Mouse (Mus musculus): ENCODE results near the gene Parp14. TPM values are rescaled to one million over a fixed set of nuclear protein-coding genes. Genes with fewer than 3 reads are reported as not detected.

The Parp14 gene
- polyA plus RNA-seq, 1 experiment from 2014 or later = 0.38 TPM

GRCm38 (mm10) chr16:35806973-35807662, 64.2 kb downstream of the Parp14 start:
- no peaks in the 10 kb centered on the region for H3K9me3 ChIP-seq
- H3K36me3 ChIP-seq = peaks cover 12% of the 10 kb centered on the region
- WGBS = 94% methylated on average over 6 of the region's 6 CpGs
- no peak overlapping the region for H3K27ac ChIP-seq (replicated peaks)
- H3K27me3 ChIP-seq = no peaks in the 10 kb centered on the region
- no peak overlapping the region for H3K4me3 ChIP-seq
- no peak overlapping the region for H3K4me2 ChIP-seq
- ATAC-seq (ENCODE audit: low read depth) = no peak
- no peaks in the 10 kb centered on the region for H3K4me1 ChIP-seq (replicated peaks)
- H3K9ac ChIP-seq = no peak overlapping the region

- WGBS = 92% methylated on average over 4 of the region's 4 CpGs
- H3K27me3 ChIP-seq = no peaks in the 10 kb centered on the region
These were observed 67.6 kb downstream of the Parp14 start for GRCm38 (mm10) chr16:35803723-35804122.

GRCm38 (mm10) chr16:35802163-35802562, 69.2 kb downstream of the Parp14 start:
- Histone ChIP-seq H3K9ac (no peak overlapping the region), H3K4me3 (no peak overlapping the region), H3K9me3 (peaks cover 4% of the 10 kb centered on the region; the same call in 1 of the 2 replicates), H3K4me2 (no peak overlapping the region), H3K36me3 (peaks cover 48% of the 10 kb centered on the region), H3K27me3 (no peaks in the 10 kb centered on the region), H3K27ac (replicated peaks) (no peak overlapping the region), H3K4me1 (replicated peaks) (no peaks in the 10 kb centered on the region)
- no peak for ATAC-seq (ENCODE audit: low read depth)
- WGBS = 92% methylated on average over 7 of the region's 7 CpGs

More at GRCm38 (mm10) chr16:35803723-35804122, 67.6 kb downstream of the Parp14 start:
- peaks cover 4% of the 10 kb centered on the region; the same call in 1 of the 2 replicates for H3K9me3 ChIP-seq
- H3K4me2 ChIP-seq = no peak overlapping the region
- H3K36me3 ChIP-seq = peaks cover 40% of the 10 kb centered on the region
- no peak overlapping the region for H3K27ac ChIP-seq (replicated peaks)
- no peak for ATAC-seq (ENCODE audit: low read depth)
- no peak overlapping the region for H3K9ac ChIP-seq
- no peaks in the 10 kb centered on the region for H3K4me1 ChIP-seq (replicated peaks)
- no peak overlapping the region for H3K4me3 ChIP-seq

GRCm38 (mm10) chr16:35791962-35792521, 79.3 kb downstream of the Parp14 start:
- 84% methylated on average over 6 of the region's 6 CpGs for WGBS

GRCm38 (mm10) chr16:35788330-35788729, 83.0 kb downstream of the Parp14 start:
- no peaks in the 10 kb centered on the region for H3K9me3 ChIP-seq
- H3K36me3 ChIP-seq = peaks cover 21% of the 10 kb centered on the region
- no peak overlapping the region for H3K4me3 ChIP-seq
- H3K4me1 ChIP-seq (replicated peaks) = peaks cover 17% of the 10 kb centered on the region
- H3K4me2 ChIP-seq = no peak overlapping the region
- no peak for ATAC-seq (ENCODE audit: low read depth)
- no peak overlapping the region for H3K9ac ChIP-seq
- H3K27me3 ChIP-seq = no peaks in the 10 kb centered on the region
- no peak overlapping the region for H3K27ac ChIP-seq (replicated peaks)
- 91% methylated on average over 6 of the region's 6 CpGs for WGBS

More at GRCm38 (mm10) chr16:35791962-35792521, 79.3 kb downstream of the Parp14 start:
- ATAC-seq (ENCODE audit: low read depth) = no peak
- Histone ChIP-seq H3K36me3 (peaks cover 23% of the 10 kb centered on the region), H3K4me1 (replicated peaks) (peaks cover 8% of the 10 kb centered on the region), H3K27ac (replicated peaks) (no peak overlapping the region), H3K4me3 (no peak overlapping the region), H3K9me3 (no peaks in the 10 kb centered on the region), H3K9ac (no peak overlapping the region), H3K4me2 (no peak overlapping the region), H3K27me3 (no peaks in the 10 kb centered on the region)

GRCm38 (mm10) chr16:35787568-35788189, 83.7 kb downstream of the Parp14 start:
- H3K4me1 ChIP-seq (replicated peaks) = peaks cover 21% of the 10 kb centered on the region
- no peak overlapping the region for H3K4me2 ChIP-seq
- no peak overlapping the region for H3K4me3 ChIP-seq
- H3K36me3 ChIP-seq = peaks cover 21% of the 10 kb centered on the region
- peak; percentile 89 for ATAC-seq (ENCODE audit: low read depth)
- no peaks in the 10 kb centered on the region for H3K27me3 ChIP-seq
- H3K9me3 ChIP-seq = no peaks in the 10 kb centered on the region
- 42% methylated on average over 8 of the region's 8 CpGs for WGBS
- peak overlapping the region; percentile 29; the same call in 1 of the 2 replicates for H3K27ac ChIP-seq (replicated peaks)
- no peak overlapping the region for H3K9ac ChIP-seq

GRCm38 (mm10) chr16:35787163-35787562, 84.2 kb downstream of the Parp14 start:
- ATAC-seq (ENCODE audit: low read depth) = peak; percentile 63
- Histone ChIP-seq H3K36me3 (peaks cover 21% of the 10 kb centered on the region), H3K9ac (no peak overlapping the region), H3K4me2 (no peak overlapping the region), H3K27ac (replicated peaks) (peak overlapping the region; percentile 57), H3K27me3 (no peaks in the 10 kb centered on the region), H3K9me3 (no peaks in the 10 kb centered on the region), H3K4me3 (no peak overlapping the region), H3K4me1 (replicated peaks) (peaks cover 25% of the 10 kb centered on the region)
- 77% methylated on average over 6 of the region's 6 CpGs for WGBS

- Histone ChIP-seq H3K27ac (replicated peaks) (no peak overlapping the region), H3K4me2 (no peak overlapping the region), H3K9me3 (no peaks in the 10 kb centered on the region), H3K4me3 (no peak overlapping the region), H3K4me1 (replicated peaks) (peaks cover 25% of the 10 kb centered on the region), H3K9ac (no peak overlapping the region), H3K36me3 (0 out of 2 replicates have a peak, but pooled peaks cover 10% of the 10 kb centered on the region), H3K27me3 (no peaks in the 10 kb centered on the region)
- no peak for ATAC-seq (ENCODE audit: low read depth)
- 87% methylated on average over 7 of the region's 7 CpGs for WGBS
These were observed 87.1 kb downstream of the Parp14 start for GRCm38 (mm10) chr16:35784134-35784725.

GRCm38 (mm10) chr16:35783207-35783573, 88.2 kb downstream of the Parp14 start:
- no peak for ATAC-seq (ENCODE audit: low read depth)
- Histone ChIP-seq H3K9me3 (no peaks in the 10 kb centered on the region), H3K9ac (no peak overlapping the region), H3K27me3 (no peaks in the 10 kb centered on the region), H3K36me3 (0 out of 2 replicates have a peak, but pooled peaks cover 7% of the 10 kb centered on the region), H3K27ac (replicated peaks) (no peak overlapping the region), H3K4me2 (no peak overlapping the region), H3K4me1 (replicated peaks) (peaks cover 25% of the 10 kb centered on the region), H3K4me3 (no peak overlapping the region)
- 96% methylated on average over 3 of the region's 3 CpGs for WGBS

Other genes starting within 250 kb of the Parp14 start
- gene Dirc2, start 102.2 kb downstream of the Parp14 start, polyA plus RNA-seq (2015; fragmentation: Nextera tagmentation; extraction: Ambion mirVana) = 30.6 and 33.7 TPM in 2 replicates
- gene Hspbap1, start 101.2 kb downstream of the Parp14 start, polyA plus RNA-seq (2015; fragmentation: Nextera tagmentation; extraction: Ambion mirVana) = 18.2 and 18.3 TPM in 2 replicates
- gene Parp9, start 66.9 kb upstream of the Parp14 start, polyA plus RNA-seq (2015; fragmentation: Nextera tagmentation; extraction: Ambion mirVana) = 2.3 and 2.4 TPM in 2 replicates
- gene Dtx3l, start 67.6 kb upstream of the Parp14 start, polyA plus RNA-seq (2015; fragmentation: Nextera tagmentation; extraction: Ambion mirVana) = 1.2 and 1.4 TPM in 2 replicates
- 72.7 and 74.9 TPM in 2 replicates for gene Kpna1, start 107.2 kb upstream of the Parp14 start, polyA plus RNA-seq (2015; fragmentation: Nextera tagmentation; extraction: Ambion mirVana)
- gene Wdr5b, start 169.6 kb upstream of the Parp14 start, polyA plus RNA-seq (2015; fragmentation: Nextera tagmentation; extraction: Ambion mirVana) = 12.6 and 14.4 TPM in 2 replicates
- 166 and 181 TPM in 2 replicates for gene Fam162a, start 200.1 kb upstream of the Parp14 start, polyA plus RNA-seq (2015; fragmentation: Nextera tagmentation; extraction: Ambion mirVana)
- 41.7 and 46.5 TPM in 2 replicates for gene Ccdc58, start 200.1 kb upstream of the Parp14 start, polyA plus RNA-seq (2015; fragmentation: Nextera tagmentation; extraction: Ambion mirVana)